Mouse (Mus musculus) c-Kit-negative CD71-positive TER-119-positive erythroid progenitor cells, embryonic 14.5 days (primary cell): ENCODE results near the gene Piwil4.
"Not testable (repeated sequence)": the region's sequence is repeated elsewhere in the genome, so short reads cannot be mapped to it uniquely, and the experiment has no call there.

Experiments
- DNase-seq: peaks from one replicate; pipeline ENCODE4 v3.0.0-alpha.2; 2013; ENCODE audit warnings: low read depth, low spot score

Piwil4 gene

DNA sequence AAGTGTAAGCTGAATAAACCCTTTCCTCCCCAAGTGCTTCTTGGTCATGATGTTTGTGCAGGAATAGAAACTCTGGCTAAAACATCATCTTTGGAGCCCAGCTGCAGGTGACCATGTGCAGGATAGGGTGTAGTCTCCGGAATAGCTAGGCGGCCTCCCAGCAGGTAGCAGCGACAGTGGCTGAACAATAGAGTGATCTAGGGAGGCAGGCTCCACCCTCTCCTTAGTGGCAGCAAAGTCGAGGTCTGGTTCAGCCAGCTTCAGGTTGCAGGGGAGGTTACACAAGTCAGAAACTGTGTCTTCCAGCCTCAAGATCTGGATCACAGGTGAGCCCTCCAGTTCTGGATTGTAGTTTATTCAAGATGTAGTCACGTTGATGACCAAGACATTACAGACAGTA, 68.6 kb downstream of the Piwil4 start:
- not testable (repeated sequence) for DNase-seq

DNA sequence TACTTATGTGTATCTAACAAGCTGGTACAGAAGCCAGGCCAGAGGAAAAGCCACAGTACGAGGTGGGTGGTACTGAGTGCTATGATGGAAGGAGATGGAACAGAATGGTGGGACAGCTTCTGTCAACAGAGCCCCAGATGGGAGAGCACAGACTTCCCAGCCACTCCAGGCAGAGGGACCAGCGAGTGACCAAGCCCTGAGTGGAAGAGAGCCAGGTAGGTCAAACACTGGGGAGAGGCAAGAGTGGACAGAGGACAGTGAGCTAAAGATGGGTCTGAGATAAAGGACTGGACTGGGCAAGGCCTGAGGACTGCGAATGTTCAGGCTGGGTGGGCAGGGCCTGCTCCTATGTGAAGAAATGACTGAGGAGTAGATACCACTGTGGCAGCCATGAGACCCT, 72.2 kb downstream of the Piwil4 start:
- DNase-seq = no peak

DNA sequence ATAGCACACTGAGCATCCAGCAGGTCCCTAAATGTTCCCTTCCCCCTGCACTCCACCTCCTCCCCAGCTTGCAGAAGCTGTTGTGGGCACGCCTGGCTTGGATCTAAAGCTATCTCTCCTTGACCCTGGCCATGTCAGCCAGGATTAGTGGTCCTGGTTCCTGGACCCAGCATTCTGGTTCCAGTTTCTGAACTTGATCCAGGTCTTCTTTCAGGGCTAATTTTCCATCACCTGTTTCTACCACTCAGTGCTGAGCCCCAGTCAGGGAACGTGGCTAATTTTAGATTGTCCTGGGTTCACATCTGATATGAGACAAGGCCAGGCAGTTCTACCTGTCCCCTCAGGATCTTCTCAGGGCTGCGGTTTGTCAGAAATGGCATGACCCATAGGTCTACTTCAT, 74.5 kb downstream of the Piwil4 start:
- no peak for DNase-seq

DNA sequence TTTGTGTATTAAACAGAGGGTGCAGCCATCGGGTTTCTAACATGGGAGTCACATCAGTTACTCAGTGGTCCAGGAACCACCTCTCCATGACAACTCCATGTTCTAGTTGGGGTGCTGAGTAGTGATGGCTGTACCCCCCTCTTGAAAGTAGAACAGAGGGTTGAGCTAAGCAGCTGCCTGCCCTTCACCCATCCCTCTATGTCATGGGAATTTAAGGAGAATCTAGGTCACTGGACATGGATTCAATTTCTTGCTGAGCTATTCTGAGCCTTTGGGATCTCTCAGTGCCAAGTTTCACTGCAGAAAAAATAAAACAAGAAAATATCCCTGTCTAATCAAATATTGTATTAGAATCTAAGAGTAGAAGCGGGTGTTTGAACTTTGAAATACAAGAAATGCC, 76.9 kb downstream of the Piwil4 start:
- no peak for DNase-seq

DNA sequence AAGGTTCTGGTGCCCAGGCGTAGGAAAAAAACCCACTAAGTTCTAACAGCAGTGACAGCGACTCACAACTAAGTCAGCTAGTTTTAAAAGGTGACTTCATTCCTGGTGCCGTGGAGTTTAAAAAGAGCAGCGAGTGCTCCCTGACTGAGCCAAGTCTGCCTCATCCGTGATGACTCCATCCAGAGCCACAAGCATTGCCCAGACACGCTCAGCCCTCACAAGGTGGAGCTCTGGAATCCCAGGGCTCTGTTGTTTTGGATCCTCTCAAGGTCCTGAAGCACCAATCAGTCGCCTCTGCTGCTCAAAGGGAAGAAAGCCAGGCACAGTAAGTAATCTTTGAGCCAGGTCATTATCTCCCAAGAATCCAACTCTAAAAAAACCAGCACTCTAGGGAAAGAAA, 77.7 kb downstream of the Piwil4 start:
- DNase-seq = no peak

DNA sequence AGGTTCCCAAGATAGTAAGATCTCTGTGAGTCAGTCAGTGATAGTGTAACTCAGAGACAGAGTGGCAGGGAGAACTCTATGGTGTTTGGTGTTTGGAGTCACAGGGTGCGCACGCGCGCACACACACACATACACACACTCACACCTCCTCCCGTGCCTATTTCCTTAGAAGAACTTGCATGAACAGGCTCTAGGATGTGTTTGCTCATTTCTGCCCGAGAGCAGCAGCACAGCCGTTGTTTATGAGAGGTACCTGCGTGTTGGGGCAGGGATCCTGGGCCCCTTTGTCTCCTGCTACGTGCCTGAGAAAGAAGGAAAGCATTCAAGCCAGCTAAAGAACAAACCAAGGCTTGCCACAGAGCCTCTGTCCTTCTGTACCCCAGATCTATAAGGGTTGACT, 78.4 kb downstream of the Piwil4 start:
- DNase-seq = no peak

DNA sequence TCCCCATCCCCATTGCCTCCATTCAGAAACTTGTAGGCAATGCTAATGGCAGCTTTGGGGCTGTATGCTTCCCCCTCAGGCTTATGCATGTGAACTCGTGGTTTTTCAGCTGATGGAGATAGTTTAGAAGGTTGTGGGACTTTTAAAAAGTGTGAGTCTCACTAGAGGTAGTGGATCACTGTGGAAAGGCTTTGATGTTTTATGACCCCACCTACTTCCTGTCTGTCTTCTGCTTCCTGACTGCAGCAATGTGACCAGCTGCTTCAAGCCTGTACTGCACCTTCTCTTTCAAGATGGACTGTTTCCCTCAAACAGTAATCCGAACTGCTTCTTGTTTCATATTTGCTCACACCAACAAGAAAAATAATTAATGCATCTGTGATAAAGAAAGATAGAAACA, 82.6 kb downstream of the Piwil4 start:
- DNase-seq = no peak

DNA sequence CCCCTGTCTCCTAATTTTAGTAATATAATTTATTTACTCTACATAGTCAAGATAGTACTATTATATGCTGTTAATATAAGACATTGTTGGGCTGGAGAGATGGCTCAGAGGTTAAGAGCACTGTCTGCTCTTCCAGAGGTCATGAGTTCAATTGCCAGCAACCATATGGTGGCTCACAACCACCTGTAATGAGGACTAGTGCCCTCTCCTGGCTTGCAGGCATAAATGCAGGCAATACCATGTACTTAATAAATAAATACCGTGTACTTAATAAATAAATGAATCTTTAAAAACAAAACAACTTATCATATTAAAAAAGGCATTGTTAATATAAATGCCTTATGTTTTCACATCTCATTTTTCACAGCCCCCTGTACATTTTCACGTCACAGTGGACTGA, 86.5 kb downstream of the Piwil4 start:
- DNase-seq = no peak

DNA sequence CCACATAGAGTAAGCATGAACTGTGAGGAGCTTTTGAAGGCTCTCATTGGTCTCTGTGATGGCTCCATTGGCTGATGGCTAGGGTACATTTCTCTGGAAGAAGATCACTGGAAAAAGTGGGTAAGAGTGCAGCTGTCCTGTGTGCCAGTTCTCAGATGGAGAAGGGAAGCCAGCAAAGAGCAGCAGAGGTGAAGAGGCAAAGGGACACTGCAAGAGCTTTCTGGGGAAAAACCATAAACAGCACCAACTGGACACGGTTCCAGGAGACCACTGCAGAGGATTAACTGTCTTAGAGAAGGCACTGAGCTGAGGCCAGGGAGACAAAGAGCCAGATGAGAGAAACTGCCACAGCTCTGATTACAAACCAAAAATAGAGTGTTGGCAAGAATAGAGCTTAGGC, 87.8 kb downstream of the Piwil4 start:
- no peak for DNase-seq

DNA sequence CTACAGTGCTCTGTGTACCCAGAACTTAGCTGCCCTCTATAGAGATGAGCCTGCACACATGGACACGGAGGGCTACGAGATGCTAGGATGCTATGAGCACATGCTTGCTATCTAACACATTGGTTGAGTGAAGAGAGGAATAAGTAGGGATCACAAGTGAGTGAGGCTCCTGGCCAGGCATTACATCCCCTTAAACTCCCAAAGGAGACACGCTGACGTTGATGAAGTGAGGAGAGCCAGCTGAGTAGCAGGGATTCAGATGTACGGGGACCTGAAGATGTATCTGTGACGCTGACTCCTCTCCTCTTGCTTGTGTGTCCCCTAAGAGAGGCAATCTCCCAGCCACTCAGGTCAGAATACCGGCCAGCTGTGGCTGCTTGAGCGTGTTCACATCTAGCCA, 92.7 kb downstream of the Piwil4 start:
- DNase-seq = no peak

DNA sequence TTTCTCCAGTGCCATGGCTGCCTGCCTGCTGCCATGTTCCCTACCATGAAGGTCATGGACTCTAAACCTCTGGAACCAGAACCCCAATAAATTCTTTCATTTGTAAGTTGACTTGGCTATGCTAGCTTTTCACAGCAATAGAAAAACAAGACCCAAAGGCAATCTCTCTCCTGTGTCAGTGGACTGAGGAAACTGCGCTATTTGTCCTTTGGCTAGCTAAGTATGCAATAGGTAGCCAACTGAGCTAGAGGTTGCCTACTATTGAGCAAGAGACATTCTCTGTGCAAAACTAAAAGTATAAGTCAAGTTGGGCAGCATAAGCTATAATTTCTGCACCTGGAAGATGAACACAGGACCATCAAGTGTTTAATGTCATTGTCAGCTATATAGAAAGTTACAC, 93.9 kb downstream of the Piwil4 start:
- no peak for DNase-seq
